Mouse (Mus musculus) 3134 (cell line): ENCODE data around the gene Hist1h3d.

ENCODE experiments used
- DNase-seq: peaks from one replicate; pipeline ENCODE4 v3.0.0-alpha.2; 2011; ENCODE audit warnings: low spot score; ENCODE audit not compliant: insufficient read length; ENCODE audit errors: extremely low read depth

Hist1h3d gene

GRCm38 (mm10) chr13:23562699-23563462 is 12.7 kb upstream of the Hist1h3d start:
- DNase-seq, result peak; percentile 52

GRCm38 (mm10) chr13:23564482-23564881 is 11.1 kb upstream of the Hist1h3d start:
- DNase-seq, result no peak

GRCm38 (mm10) chr13:23570261-23571021 is 5.1 kb upstream of the Hist1h3d start:
- peak; percentile 74 for DNase-seq

- peak; percentile 95 for DNase-seq
These were observed 4.5 kb upstream of the Hist1h3d start, which contains the start of the genes Hist1h2ae and Hist1h2bg for GRCm38 (mm10) chr13:23571022-23571503. Hist1h2ae (minus strand) TSS chr13:23571220. Hist1h2bg (plus strand) TSS chr13:23571396.

GRCm38 (mm10) chr13:23571504-23572217 is 3.9 kb upstream of the Hist1h3d start:
- DNase-seq, result peak; percentile 86

GRCm38 (mm10) chr13:23572218-23573033 is 3.1 kb upstream of the Hist1h3d start:
- DNase-seq, result peak; percentile 48

GRCm38 (mm10) chr13:23573034-23573897 is 2.3 kb upstream of the Hist1h3d start:
- peak; percentile 61 for DNase-seq

GRCm38 (mm10) chr13:23573898-23574524 is 1.6 kb upstream of the Hist1h3d start, which contains the start of the genes Hist1h2bf and Hist1h2ad:
Hist1h2bf (minus strand) TSS chr13:23574196.
Hist1h2ad (plus strand) TSS chr13:23574381.
- DNase-seq, result peak; percentile 95

- DNase-seq, result peak; percentile 75
These were observed 905 bp upstream of the Hist1h3d start for GRCm38 (mm10) chr13:23574546-23575170.

GRCm38 (mm10) chr13:23575864-23576313 is 326 bp downstream of the Hist1h3d start:
- peak; percentile 78 for DNase-seq

GRCm38 (mm10) chr13:23576351-23576881 is 853 bp downstream of the Hist1h3d start:
- peak; percentile 53 for DNase-seq

- peak; percentile 48 for DNase-seq
These were observed 1.5 kb downstream of the Hist1h3d start for GRCm38 (mm10) chr13:23576906-23577639.

- peak; percentile 18 for DNase-seq
These were observed 2.3 kb downstream of the Hist1h3d start for GRCm38 (mm10) chr13:23577835-23578234.

- DNase-seq, result peak; percentile 98
These were observed 6.0 kb downstream of the Hist1h3d start, which contains the start of gene Hist1h4d for GRCm38 (mm10) chr13:23581408-23582218. Hist1h4d (plus strand) TSS chr13:23581598.

- peak; percentile 58 for DNase-seq
These were observed 6.9 kb downstream of the Hist1h3d start for GRCm38 (mm10) chr13:23582219-23583056.
